Mouse (Mus musculus) megakaryocyte, embryonic 14.5 days (primary cell): ENCODE measurements around the gene Bcl9l. TPM values are rescaled to one million over a fixed set of nuclear protein-coding genes. Genes with fewer than 3 reads are reported as not detected.

Experiments
- H3K27me3 ChIP-seq: replicated peaks from 2 replicates; pipeline ENCODE3; 2012; ENCODE audit warnings: inconsistent platforms
- H3K36me3 ChIP-seq: replicated peaks from 2 replicates; pipeline ENCODE3; 2012; ENCODE audit warnings: low read length, inconsistent platforms, mixed read lengths
- H3K4me1 ChIP-seq: 2 replicates; pipeline ENCODE4 v1.6.1; 2012; ENCODE audit warnings: inconsistent platforms
- H3K4me3 ChIP-seq: replicated peaks from 2 replicates; pipeline ENCODE3; 2012; ENCODE audit warnings: moderate library complexity, mild to moderate bottlenecking, inconsistent platforms
- H3K9me3 ChIP-seq: 2 replicates; pipeline ENCODE4 v1.6.1; 2012; ENCODE audit warnings: inconsistent platforms
- FLI1 ChIP-seq: IDR thresholded peaks from 2 replicates; pipeline ENCODE4 v1.6.1; 2012; ENCODE audit warnings: low read length, inconsistent platforms, mixed read lengths
- GATA1 ChIP-seq: IDR thresholded peaks from 3 replicates; pipeline ENCODE4 v1.6.1; 2012; ENCODE audit warnings: mixed read lengths, low read length, inconsistent platforms, borderline replicate concordance
- polyA plus RNA-seq: library from polyadenylated mRNA; stranded (reverse); fragments of >175 nt; gene quantifications from 2 replicates; pipeline ENCODE4 v1.2.3, GENCODE M21; 2012; ENCODE audit warnings: low replicate concordance; ENCODE audit not compliant: insufficient read depth

Gene Bcl9l
- polyA plus RNA-seq, 1 experiment: 11.6 TPM

DNA sequence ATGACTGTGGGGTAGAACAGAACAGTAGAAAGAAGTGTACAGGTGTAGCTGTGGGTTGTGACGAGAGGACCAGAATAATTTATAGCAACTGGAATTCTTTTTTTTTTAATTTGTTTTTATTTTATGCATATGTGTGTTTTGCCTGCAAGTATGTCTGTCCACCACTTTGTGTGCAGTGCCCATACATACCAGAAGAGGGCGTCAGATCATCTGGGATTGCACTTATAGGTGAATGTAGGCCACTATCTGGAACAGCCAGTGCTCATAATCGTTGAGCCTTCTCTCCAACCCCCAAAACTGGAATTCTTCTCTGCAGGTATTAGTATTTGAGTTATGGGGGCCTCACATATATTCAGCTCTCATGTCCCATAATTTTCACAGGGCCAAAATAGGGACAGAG is 9.4 kb upstream of the Bcl9l start:
- no peak overlapping the region for H3K4me3 ChIP-seq

DNA sequence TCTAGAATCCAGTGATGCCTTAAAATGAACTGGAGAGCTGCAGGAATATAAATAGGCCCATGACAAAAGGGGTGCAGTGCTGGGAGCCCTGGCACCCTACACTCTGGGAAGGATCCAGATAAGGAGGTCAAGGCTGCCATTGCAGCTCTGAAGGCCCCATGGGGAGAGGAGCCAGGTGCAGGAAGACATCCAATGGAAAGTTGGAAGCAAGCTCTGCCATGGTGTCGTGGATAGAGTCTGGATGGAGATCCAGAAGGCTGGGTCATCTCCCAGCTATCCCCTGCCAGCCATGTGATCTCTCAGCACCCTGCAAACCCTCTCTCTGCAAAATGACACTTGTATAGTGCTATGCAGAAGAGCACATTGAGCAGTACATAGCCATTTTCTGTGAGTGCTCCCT is 8.3 kb upstream of the Bcl9l start:
- H3K4me3 ChIP-seq: no peak overlapping the region
- H3K27me3 ChIP-seq: peaks cover 47% of the 10 kb centered on the region
- no peaks in the 10 kb centered on the region for H3K36me3 ChIP-seq
- H3K4me1 ChIP-seq: peaks cover 27% of the 10 kb centered on the region
- TF ChIP-seq FLI1 (no peak), GATA1 (no peak)
- H3K9me3 ChIP-seq: 0 out of 2 replicates have a peak, but pooled peaks cover 3% of the 10 kb centered on the region

More for the DNA sequence above, 9.4 kb upstream of the Bcl9l start:
- Histone ChIP-seq H3K27me3 (peaks cover 54% of the 10 kb centered on the region), H3K36me3 (no peaks in the 10 kb centered on the region), H3K4me1 (peaks cover 16% of the 10 kb centered on the region), H3K9me3 (0 out of 2 replicates have a peak, but pooled peaks cover 3% of the 10 kb centered on the region)
- TF ChIP-seq GATA1 (no peak), FLI1 (no peak)

DNA sequence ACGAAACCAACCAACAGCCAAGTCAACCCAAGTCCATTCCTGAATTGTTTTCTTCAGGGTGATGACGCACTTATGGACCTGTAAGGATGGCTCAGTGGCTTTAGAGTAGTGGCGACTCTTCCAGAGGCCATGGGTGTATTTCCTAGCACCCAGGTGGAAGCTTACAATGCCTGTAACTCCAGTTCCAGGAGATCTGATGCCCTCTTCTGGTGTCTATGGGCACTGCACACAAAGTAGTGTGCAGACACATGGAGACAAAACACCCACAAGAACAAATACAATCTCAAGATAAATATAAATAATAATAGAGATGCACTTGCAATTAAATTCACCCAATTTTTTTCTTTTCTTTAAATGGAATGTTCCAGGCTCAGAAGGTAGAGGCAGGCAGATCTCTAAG is 6.7 kb upstream of the Bcl9l start:
- TF ChIP-seq FLI1: no peak
- no peak for TF ChIP-seq GATA1
- H3K36me3 ChIP-seq: no peaks in the 10 kb centered on the region
- H3K27me3 ChIP-seq: peaks cover 41% of the 10 kb centered on the region
- H3K4me3 ChIP-seq: no peak overlapping the region
- 0 out of 2 replicates have a peak, but pooled peaks cover 3% of the 10 kb centered on the region for H3K9me3 ChIP-seq
- H3K4me1 ChIP-seq: peaks cover 35% of the 10 kb centered on the region

DNA sequence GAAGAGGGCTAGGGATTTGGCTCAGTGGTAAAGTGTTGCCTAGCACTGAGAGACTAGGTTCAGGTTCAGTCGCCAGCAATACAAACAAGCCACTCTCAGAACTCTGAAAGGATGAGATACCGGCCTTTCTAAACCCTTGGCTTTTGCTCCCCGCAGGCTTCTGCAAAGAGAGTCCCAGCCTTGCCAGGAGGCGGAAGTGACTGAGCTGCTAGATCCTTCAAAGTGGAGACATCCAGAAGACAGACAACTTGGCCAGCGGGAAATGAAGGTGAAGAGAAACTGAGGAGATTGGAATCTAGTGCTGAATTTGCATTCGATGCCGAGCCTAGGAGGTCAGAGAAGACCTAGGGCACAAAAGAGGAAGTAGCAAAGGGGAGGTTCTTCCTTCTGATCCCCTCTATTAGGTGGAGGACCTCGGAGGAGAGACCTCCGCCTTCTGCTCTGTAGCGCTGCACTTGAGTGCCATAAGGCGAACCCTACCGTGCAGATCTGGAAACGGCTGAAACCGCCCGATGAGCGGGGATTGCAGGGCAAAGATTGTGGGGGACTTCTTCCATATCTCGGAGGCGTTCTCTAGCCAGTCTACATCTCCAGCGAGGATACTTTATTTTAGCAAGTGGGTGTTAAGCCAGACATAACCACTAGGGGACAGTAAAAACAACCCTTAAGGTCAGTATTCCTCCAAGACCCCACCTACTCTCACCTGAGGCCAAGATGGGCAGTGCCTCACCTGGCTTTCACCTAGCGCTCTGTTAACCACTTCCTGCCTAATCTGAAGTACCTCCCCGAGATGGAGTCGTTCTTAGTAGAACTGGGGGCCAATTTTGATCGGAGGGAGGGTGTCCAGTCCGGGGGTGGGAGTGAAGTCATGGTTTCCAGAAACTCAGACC is 5.0 kb upstream of the Bcl9l start:
- 0 out of 2 replicates have a peak, but pooled peaks cover 3% of the 10 kb centered on the region for H3K9me3 ChIP-seq
- peaks cover 43% of the 10 kb centered on the region for H3K4me1 ChIP-seq
- TF ChIP-seq GATA1: no peak
- no peak for TF ChIP-seq FLI1
- H3K4me3 ChIP-seq: peak overlapping the region; percentile 92
- peaks cover 36% of the 10 kb centered on the region for H3K27me3 ChIP-seq
- H3K36me3 ChIP-seq: no peaks in the 10 kb centered on the region

DNA sequence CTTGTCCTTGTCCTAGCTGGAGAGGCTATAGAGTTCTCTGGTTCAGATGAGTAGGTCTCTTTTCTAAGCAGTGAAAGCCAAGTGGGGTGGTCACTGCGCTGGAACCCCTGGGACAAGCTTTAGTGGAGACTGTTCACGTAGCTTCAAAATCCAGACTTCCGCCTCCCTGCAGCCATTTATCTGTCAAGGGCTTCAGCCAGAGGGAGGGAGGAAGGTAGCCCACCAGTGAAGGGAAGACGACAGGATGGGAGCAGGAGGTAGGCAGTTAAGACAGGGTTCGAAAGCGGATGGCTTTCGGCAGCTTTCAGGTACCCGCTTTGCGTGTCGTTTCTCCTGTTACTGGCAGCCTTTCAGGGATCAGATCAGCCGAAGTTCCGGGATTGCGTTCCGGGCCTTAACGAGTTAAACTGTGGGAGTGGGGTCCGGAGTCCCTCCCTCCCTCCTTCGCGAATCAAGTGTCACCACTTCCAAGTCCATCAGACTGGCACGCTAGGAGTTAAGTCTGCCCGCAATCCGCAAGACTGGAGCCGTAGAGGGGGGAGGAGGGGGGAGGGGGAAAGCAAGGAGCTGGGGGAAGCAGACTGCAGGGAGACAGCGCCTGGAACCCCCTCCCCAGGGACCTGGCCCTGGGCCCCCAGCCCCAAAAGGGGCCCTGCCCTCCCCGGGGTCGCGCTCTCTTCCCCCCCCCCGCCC is 4.2 kb upstream of the Bcl9l start:
- H3K36me3 ChIP-seq: no peaks in the 10 kb centered on the region
- H3K9me3 ChIP-seq: 0 out of 2 replicates have a peak, but pooled peaks cover 3% of the 10 kb centered on the region
- peaks cover 36% of the 10 kb centered on the region for H3K27me3 ChIP-seq
- peak overlapping the region; percentile 92 for H3K4me3 ChIP-seq
- H3K4me1 ChIP-seq: peaks cover 47% of the 10 kb centered on the region
- TF ChIP-seq FLI1 (no peak), GATA1 (no peak)

DNA sequence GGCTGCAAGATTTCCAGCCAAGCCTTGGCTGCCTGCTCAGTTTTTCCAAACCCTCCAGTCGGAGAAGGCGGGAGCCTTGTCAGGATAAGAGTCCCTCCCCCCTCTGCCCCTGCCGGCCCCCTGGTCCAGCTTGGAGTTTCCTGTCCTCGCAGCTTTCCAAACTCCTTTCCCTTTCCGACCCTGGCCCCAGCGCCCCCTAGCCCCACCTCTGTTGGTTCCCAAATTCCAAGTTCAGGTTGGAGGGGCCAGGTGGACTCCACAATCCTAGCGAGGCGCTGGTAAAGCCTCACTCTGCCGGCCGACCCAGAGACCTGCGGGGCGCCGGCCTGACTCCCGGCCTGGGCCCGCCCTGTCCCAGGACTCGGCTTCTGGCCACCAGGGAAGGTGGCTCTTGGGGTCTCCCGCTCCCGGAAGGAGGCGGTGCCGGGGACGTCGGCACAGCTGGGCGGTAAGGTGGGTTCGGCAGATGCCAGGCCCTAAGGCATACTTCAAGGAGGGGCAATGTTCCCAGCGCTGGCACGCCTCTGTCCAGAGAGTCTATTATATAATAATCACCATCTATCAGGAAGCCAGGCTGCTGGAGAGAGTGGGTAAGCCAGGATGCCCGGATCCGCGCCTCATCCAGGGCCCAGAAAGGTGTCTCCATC is 3.5 kb upstream of the Bcl9l start:
- H3K4me3 ChIP-seq: peak overlapping the region; percentile 92

DNA sequence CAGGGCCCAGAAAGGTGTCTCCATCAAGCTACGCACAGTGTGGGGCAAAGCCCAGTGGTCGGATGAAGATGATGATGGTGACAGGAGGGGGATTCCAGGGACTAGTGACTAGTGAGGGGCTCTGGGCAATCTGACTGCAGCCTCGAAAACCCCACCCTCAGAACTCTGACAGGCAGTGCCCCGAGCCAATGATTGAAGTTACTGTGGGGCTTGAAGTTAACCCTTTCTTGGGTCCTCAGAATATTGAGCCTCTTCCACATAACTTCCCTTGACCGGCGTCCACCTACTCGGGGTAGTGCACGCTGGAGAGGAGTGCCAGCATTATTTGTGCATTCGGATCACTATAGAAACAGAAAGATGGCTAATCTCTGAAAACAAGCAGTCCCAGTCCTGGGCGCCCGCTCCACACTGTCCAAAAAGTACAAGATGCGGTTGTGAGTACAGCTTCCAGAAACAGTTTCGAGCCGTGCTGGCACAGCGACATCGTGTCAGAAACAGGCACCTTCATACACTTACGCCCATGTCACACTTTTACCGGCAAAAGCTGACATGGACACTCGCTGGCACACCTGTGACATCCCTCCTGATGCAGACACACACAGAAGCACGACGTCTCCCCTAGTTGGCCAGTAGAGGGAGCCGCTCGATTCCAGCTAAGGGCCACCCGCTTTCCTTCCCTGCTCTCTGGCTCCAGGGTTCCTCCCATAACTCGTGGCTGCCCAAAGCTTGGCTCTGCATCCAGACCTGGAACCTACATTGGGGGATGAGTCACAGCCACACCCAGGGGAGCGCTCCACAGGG is 2.8 kb upstream of the Bcl9l start:
- Histone ChIP-seq H3K4me1 (peaks cover 61% of the 10 kb centered on the region), H3K4me3 (peak overlapping the region; percentile 92), H3K36me3 (no peaks in the 10 kb centered on the region), H3K27me3 (peaks cover 38% of the 10 kb centered on the region), H3K9me3 (0 out of 2 replicates have a peak, but pooled peaks cover 3% of the 10 kb centered on the region)
- TF ChIP-seq FLI1 (no peak), GATA1 (no peak)

More for the DNA sequence above, 3.5 kb upstream of the Bcl9l start:
- no peaks in the 10 kb centered on the region for H3K36me3 ChIP-seq
- H3K27me3 ChIP-seq: peaks cover 41% of the 10 kb centered on the region
- TF ChIP-seq GATA1: no peak
- no peak for TF ChIP-seq FLI1
- H3K4me1 ChIP-seq: peaks cover 54% of the 10 kb centered on the region
- 0 out of 2 replicates have a peak, but pooled peaks cover 3% of the 10 kb centered on the region for H3K9me3 ChIP-seq

DNA sequence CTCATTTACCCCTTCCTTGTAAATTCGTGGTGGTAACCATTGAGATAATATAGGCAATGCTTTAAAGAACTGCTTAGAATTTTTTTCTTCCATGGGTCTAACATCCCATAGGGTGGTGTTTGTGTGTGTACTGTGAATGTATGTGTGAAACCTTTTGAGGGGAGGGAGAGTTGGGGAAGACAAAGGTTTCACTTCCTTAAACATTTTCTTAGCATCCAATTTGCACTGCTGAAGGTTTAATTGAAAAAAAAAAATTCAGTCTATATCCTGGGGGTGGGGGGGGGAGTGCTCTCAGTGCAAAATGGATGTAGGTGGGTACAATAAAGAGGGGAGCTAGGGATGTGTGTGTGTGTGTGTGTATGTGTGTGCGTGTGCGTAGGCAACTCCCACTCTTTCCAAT is 513 bp upstream of the Bcl9l start:
- Histone ChIP-seq H3K9me3 (no peaks in the 10 kb centered on the region), H3K4me3 (peak overlapping the region; percentile 95), H3K27me3 (peaks cover 36% of the 10 kb centered on the region), H3K36me3 (no peaks in the 10 kb centered on the region), H3K4me1 (peaks cover 84% of the 10 kb centered on the region)
- TF ChIP-seq FLI1 (no peak), GATA1 (no peak)

DNA sequence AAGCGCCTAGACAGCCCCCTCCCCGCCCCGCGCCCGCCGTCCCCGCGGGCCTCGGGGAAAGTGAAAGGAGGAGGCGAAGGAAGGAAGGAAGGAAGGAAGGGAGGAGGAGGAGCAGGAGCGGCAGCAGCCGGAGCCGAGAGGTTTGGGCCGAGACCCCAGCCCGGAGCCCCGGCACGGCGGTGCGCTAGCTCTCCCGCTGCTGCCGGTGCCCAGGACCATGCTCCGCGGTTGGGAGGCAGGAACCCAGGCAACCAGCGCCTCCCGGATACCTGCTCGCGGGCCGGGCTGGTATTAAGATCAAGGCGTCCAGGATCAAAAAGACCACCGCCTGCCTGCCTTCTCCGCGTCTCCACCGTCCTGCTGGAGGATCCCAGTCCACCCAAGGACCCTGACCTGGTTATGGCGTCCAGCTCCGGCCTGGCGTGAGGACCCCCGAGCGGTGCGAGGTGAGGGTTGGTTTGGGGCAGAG is 450 bp downstream of the Bcl9l start:
- Histone ChIP-seq H3K4me1 (peaks cover 85% of the 10 kb centered on the region), H3K36me3 (no peaks in the 10 kb centered on the region), H3K27me3 (peaks cover 31% of the 10 kb centered on the region), H3K4me3 (peak overlapping the region; percentile 95), H3K9me3 (no peaks in the 10 kb centered on the region)
- no peak for TF ChIP-seq GATA1
- no peak for TF ChIP-seq FLI1
